Mouse (Mus musculus) CH12.LX (cell line): ENCODE data around the gene Ncam2. TPM values are rescaled to one million over a fixed set of nuclear protein-coding genes. Genes with fewer than 3 reads are reported as not detected.

ENCODE experiments used
- DNase-seq: peaks from one replicate; pipeline ENCODE4 v3.0.0-alpha.2; 2013; ENCODE audit errors: extremely low read depth
- H3K27ac ChIP-seq: 2 replicates; pipeline ENCODE4 v1.5.1; 2012; ENCODE audit warnings: low read depth, mild to moderate bottlenecking, control low read depth, moderate library complexity; ENCODE audit not compliant: insufficient read depth
- H3K27me3 ChIP-seq: replicated peaks from 2 replicates; pipeline ENCODE3; 2012; ENCODE audit warnings: inconsistent platforms
- H3K36me3 ChIP-seq, 2 experiments: replicated peaks in 1 of 2; 2 replicates each; pipeline versions ENCODE3 to v1.6.1; 2012; ENCODE audit warnings: inconsistent platforms in 1 of 2, low read length in 1 of 2, mild to moderate bottlenecking in 1 of 2, mixed read lengths in 1 of 2, moderate library complexity in 1 of 2; ENCODE audit not compliant: control insufficient read depth in 1 of 2, insufficient read depth in 1 of 2
- H3K4me1 ChIP-seq, 2 experiments: 2 replicates each; pipeline ENCODE4 v1.6.1; 2012; ENCODE audit warnings: inconsistent platforms in 1 of 2, moderate library complexity in 1 of 2; ENCODE audit not compliant: insufficient read depth in 2 of 2, control insufficient read depth in 1 of 2
- H3K4me2 ChIP-seq: 2 replicates; pipeline ENCODE4 v1.6.1; 2012; ENCODE audit warnings: low read depth, mild to moderate bottlenecking, control low read depth; ENCODE audit not compliant: poor library complexity, insufficient read depth, severe bottlenecking
- H3K4me3 ChIP-seq, 3 experiments: fragments of 150-350 bp in 1 of 3; sonication (generic) in 1 of 3; replicated peaks in 1 of 3; 2 replicates each; pipeline versions ENCODE3 to v1.5.1; 2011 to 2012; ENCODE audit warnings: low read depth in 2 of 3, low read length in 2 of 3, mild to moderate bottlenecking in 2 of 3, moderate library complexity in 2 of 3, control low read depth in 1 of 3, improper control_type of control experiment in 1 of 3, inconsistent platforms in 1 of 3, mixed read lengths in 1 of 3; ENCODE audit not compliant: poor library complexity in 1 of 3
- H3K79me2 ChIP-seq: replicated peaks from 2 replicates; pipeline ENCODE4 v1.6.1; 2012; ENCODE audit warnings: mild to moderate bottlenecking, moderate library complexity; ENCODE audit not compliant: control insufficient read depth, poor library complexity, insufficient read depth, severe bottlenecking; ENCODE audit errors: extremely low read depth
- H3K9ac ChIP-seq: 2 replicates; pipeline ENCODE4 v1.6.1; 2012; ENCODE audit warnings: low read depth, mild to moderate bottlenecking, control low read depth, moderate library complexity; ENCODE audit not compliant: insufficient read depth
- H3K9me3 ChIP-seq: replicated peaks from 2 replicates; pipeline ENCODE3; 2012; ENCODE audit warnings: low read length, inconsistent platforms, mixed read lengths
- CHD1 ChIP-seq: IDR thresholded peaks from 2 replicates; pipeline ENCODE4 v1.6.1; 2012; ENCODE audit warnings: low read depth, low read length, improper control_type of control experiment, inconsistent platforms
- EP300 ChIP-seq: IDR thresholded peaks from 2 replicates; pipeline ENCODE4 v1.6.1; 2011; ENCODE audit warnings: low read length, improper control_type of control experiment
- GABPA ChIP-seq: IDR thresholded peaks from 2 replicates; pipeline ENCODE4 v1.6.1; 2012; ENCODE audit warnings: low read depth, low read length, improper control_type of control experiment, inconsistent platforms; ENCODE audit not compliant: insufficient replicate concordance
- HCFC1 ChIP-seq: IDR thresholded peaks from 2 replicates; pipeline ENCODE4 v1.6.1; 2012; ENCODE audit warnings: low read depth, mild to moderate bottlenecking, inconsistent platforms, low read length, improper control_type of control experiment
- IRF4 ChIP-seq: IDR thresholded peaks from 2 replicates; pipeline ENCODE4 v1.6.1; 2014; ENCODE audit warnings: low read depth, mild to moderate bottlenecking, inconsistent platforms, low read length, improper control_type of control experiment
- JUND ChIP-seq: conservative IDR thresholded peaks from 2 replicates; pipeline ENCODE4 v1.6.1; 2011; ENCODE audit warnings: low read depth, low read length, improper control_type of control experiment
- KAT2A ChIP-seq: IDR thresholded peaks from 2 replicates; pipeline ENCODE4 v1.6.1; 2012; ENCODE audit warnings: low read length, improper control_type of control experiment, inconsistent platforms; ENCODE audit not compliant: insufficient replicate concordance
- MAFK ChIP-seq: IDR thresholded peaks from 2 replicates; pipeline ENCODE4 v1.6.1; 2011; ENCODE audit warnings: low read length, improper control_type of control experiment; ENCODE audit not compliant: insufficient replicate concordance
- MAX ChIP-seq: IDR thresholded peaks from 2 replicates; pipeline ENCODE4 v1.6.1; 2011; ENCODE audit warnings: low read length, improper control_type of control experiment
- MAZ ChIP-seq: IDR thresholded peaks from 2 replicates; pipeline ENCODE4 v1.6.1; 2012; ENCODE audit warnings: low read depth, mild to moderate bottlenecking, inconsistent platforms, low read length, improper control_type of control experiment, moderate library complexity
- MEF2A ChIP-seq: IDR thresholded peaks from 2 replicates; pipeline ENCODE4 v1.6.1; 2014; ENCODE audit warnings: low read depth, mild to moderate bottlenecking, inconsistent platforms, low read length, improper control_type of control experiment, borderline replicate concordance
- MXI1 ChIP-seq: IDR thresholded peaks from 2 replicates; pipeline ENCODE4 v1.6.1; 2011; ENCODE audit warnings: mild to moderate bottlenecking, low read depth, low read length, improper control_type of control experiment
- NELFE ChIP-seq: IDR thresholded peaks from 2 replicates; pipeline ENCODE4 v1.6.1; 2011; ENCODE audit warnings: low read depth, low read length, improper control_type of control experiment
- NRF1 ChIP-seq: IDR thresholded peaks from 2 replicates; pipeline ENCODE4 v1.6.1; 2014; ENCODE audit warnings: low read depth, mild to moderate bottlenecking, inconsistent platforms, low read length, improper control_type of control experiment, moderate library complexity
- PAX5 ChIP-seq: IDR thresholded peaks from 2 replicates; pipeline ENCODE4 v1.6.1; 2012; ENCODE audit warnings: low read length, inconsistent platforms, mixed read lengths
- POLR2AphosphoS2 ChIP-seq: IDR thresholded peaks from 2 replicates; pipeline ENCODE4 v1.6.1; 2011; ENCODE audit warnings: low read depth, low read length, improper control_type of control experiment
- SIN3A ChIP-seq: IDR thresholded peaks from 2 replicates; pipeline ENCODE4 v1.6.1; 2012; ENCODE audit warnings: low read length, improper control_type of control experiment, inconsistent platforms
- SMC3 ChIP-seq: IDR thresholded peaks from 2 replicates; pipeline ENCODE4 v1.6.1; 2011; ENCODE audit warnings: low read depth, low read length, improper control_type of control experiment
- UBTF ChIP-seq: IDR thresholded peaks from 2 replicates; pipeline ENCODE4 v1.6.1; 2012; ENCODE audit warnings: low read depth, mild to moderate bottlenecking, inconsistent platforms, low read length, improper control_type of control experiment, moderate library complexity
- USF1 ChIP-seq: IDR thresholded peaks from 2 replicates; pipeline ENCODE4 v1.6.1; 2014; ENCODE audit warnings: low read depth, mild to moderate bottlenecking, inconsistent platforms, low read length, improper control_type of control experiment
- ZKSCAN1 ChIP-seq: IDR thresholded peaks from 2 replicates; pipeline ENCODE4 v1.6.1; 2012; ENCODE audit warnings: low read depth, inconsistent platforms, low read length, improper control_type of control experiment, borderline replicate concordance
- ZNF384 ChIP-seq: IDR thresholded peaks from 2 replicates; pipeline ENCODE4 v1.6.1; 2012; ENCODE audit warnings: low read depth, low read length, improper control_type of control experiment, inconsistent platforms
- dilution Hi-C: fragments of 300-500 bp; cut with MboI; formaldehyde crosslinking; loops from 2 replicates; pipeline ENCODE4 v1.14.3; 2020; ENCODE audit warnings: low sequenced_read_pairs; ENCODE audit not compliant: extremely low pct_unique_long_range_greater_than_20kb, extremely low pct_ligation_motif_present
- in situ Hi-C: fragments of 300-500 bp; cut with MboI; formaldehyde crosslinking; loops from 3 replicates; pipeline ENCODE4 v1.14.3; 2019; ENCODE audit warnings: low sequenced_read_pairs, low pct_ligation_motif_present, low pct_unique_long_range_greater_than_20kb, mixed read lengths
- polyA plus RNA-seq: library from polyadenylated mRNA; unstranded; fragments of >175 nt; gene quantifications from 2 replicates; pipeline ENCODE4 v1.2.1, GENCODE M21; 2012; ENCODE audit warnings: low read depth; ENCODE audit not compliant: insufficient read length
- total RNA-seq, 2 experiments: library from RNA; depleted of rRNA; stranded (reverse); fragments of 300-350 nt in 1 of 2; fragments of >200 nt in 1 of 2; gene quantifications; 2 replicates each; pipeline ENCODE4 v1.2.3; 2012 to 2014

Gene Ncam2
- total RNA-seq (2012; rRNA removed) (not detected in 2 replicates), total RNA-seq (2014; rRNA removed) (not detected in 2 replicates), polyA plus RNA-seq (not detected in 2 replicates)

DNA sequence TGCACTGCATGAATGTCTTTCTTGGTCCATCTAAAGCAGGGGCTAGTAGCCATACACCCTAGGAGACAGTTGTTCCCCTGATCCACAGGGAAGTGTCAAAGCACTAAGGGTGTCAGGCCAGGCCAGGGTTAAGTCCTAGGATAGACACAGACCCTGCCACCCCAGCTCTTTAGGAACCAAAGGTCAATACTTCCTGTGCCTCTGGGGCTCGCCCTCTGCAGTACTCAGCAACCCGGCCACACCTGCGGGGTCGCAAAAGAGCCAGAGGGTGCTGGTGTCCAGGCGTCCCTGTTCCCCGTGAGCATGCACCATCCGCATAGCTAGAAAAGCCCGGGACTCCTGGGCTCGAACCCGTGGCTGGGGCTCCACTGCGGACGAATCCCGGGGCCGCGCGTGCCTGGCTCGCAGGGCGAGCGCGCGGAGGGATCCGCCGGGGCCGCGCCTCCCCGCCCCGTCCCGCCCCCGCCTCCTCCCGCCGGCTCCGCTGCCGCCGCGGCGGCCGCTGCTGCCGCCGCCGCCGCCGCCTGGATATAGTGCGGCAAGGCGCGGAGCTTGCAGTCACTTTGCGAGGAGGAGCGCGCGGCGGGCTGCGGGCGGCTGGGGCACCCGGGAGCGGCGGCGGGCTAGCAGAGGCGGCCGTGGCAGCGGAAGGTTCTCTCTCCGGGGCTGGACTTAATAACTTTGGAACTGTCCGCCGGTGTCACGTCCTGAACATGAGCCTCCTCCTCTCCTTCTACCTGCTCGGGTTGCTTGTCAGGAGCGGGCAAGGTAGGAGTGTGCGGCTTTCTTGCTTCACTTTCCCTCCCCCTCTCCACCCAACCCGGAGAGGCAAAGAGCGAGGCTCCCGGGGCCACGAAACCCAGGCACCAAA is at the start of gene Ncam2:
Ncam2 (plus strand) TSS at position 497 of the 871 bp plus-strand sequence.
- H3K4me3 ChIP-seq = no peak within 1 kb of the TSS
- TF ChIP-seq MAX (no peak), SIN3A (no peak)
- in situ Hi-C loops (no loop called here), dilution Hi-C loops (no loop called here)
- no peaks in the 10 kb centered on the region for H3K79me2 ChIP-seq
- H3K27me3 ChIP-seq = no peaks in the 10 kb centered on the region
- H3K27ac ChIP-seq = no peak within 1 kb of the TSS
- no peak within 1 kb of the TSS for H3K4me2 ChIP-seq
- H3K4me1 ChIP-seq = no peaks in the 10 kb centered on the region
- no peak within 1 kb of the TSS for H3K9ac ChIP-seq
- peaks cover 78% of the 10 kb centered on the region for H3K9me3 ChIP-seq
- DNase-seq = no peak
- no peaks in the 10 kb centered on the region for H3K36me3 ChIP-seq

DNA sequence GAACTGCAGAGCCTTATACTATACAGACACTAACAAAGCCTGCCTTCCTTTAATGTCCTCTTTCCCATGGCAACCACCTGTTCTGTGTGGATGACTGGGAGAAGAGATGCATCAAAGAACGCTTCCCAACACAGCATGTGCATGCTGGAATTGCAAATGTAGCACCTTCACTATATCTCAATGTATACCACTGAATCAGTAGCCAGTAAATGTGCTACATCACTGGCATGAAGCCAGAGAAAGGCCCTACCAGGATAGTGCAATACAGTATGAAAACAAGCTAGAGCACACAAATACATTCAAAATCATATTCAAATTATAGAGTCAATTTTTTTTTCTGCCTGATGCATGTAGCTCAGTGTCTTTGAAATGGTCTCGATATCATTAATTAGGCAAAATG is 29.7 kb upstream of the Ncam2 start:
- Histone ChIP-seq H3K4me2 (no peak overlapping the region), H3K9me3 (peaks cover 32% of the 10 kb centered on the region), H3K36me3 (no peaks in the 10 kb centered on the region), H3K27ac (no peak overlapping the region), H3K79me2 (no peaks in the 10 kb centered on the region), H3K27me3 (no peaks in the 10 kb centered on the region)
- no peak for DNase-seq
- in situ Hi-C loops (no loop called here), dilution Hi-C loops (no loop called here)
- TF ChIP-seq MEF2A (no peak), POLR2AphosphoS2 (no peak), HCFC1 (no peak), MAFK (no peak), JUND (no peak), USF1 (no peak), ZNF384 (no peak), KAT2A (no peak), MXI1 (no peak), PAX5 (no peak), SMC3 (no peak), EP300 (no peak), NRF1 (no peak), NELFE (no peak), CHD1 (no peak), ZKSCAN1 (no peak), GABPA (no peak), MAZ (no peak), IRF4 (no peak), UBTF (no peak)
- TF ChIP-seq, all 38 proteins: peak for 0
- H3K4me1 ChIP-seq = no peaks in the 10 kb centered on the region
- no peak overlapping the region for H3K4me3 ChIP-seq
- no peak overlapping the region for H3K9ac ChIP-seq
